Mouse (Mus musculus) megakaryocyte, embryonic 14.5 days (primary cell): Measurements from ENCODE around the gene Galnt10.

Experiments
- FLI1 ChIP-seq: IDR thresholded peaks from 2 replicates; pipeline ENCODE4 v1.6.1; 2012; ENCODE audit warnings: low read length, inconsistent platforms, mixed read lengths
- GATA1 ChIP-seq: IDR thresholded peaks from 3 replicates; pipeline ENCODE4 v1.6.1; 2012; ENCODE audit warnings: mixed read lengths, low read length, inconsistent platforms, borderline replicate concordance

- TF ChIP-seq GATA1, result no peak
- no peak for TF ChIP-seq FLI1
Observed at GRCm38 (mm10) chr11:57818189-57818588, 172.9 kb downstream of the Galnt10 start.
